ENCODE assay signal across 31 mouse cellular contexts in genomic region chr1:130997441-130997840, GRCm38 (mm10). TPM values are rescaled to one million over a fixed set of nuclear protein-coding genes. Genes with fewer than 3 reads are reported as not detected.
DNase-seq lines count a peak whose midpoint lies in the region; ATAC-seq and TF ChIP-seq lines count a peak whose summit lies in the region.
"Had no signal": no experiment of that assay in that cellular context is flagged by ENCODE, and none has a peak within 500 bp of the region (broad histone marks: within the 10 kb centered on the region; RNA-seq: fewer than 3 reads in every experiment).

No protein-coding gene starts in this region.

- no peak for TF ChIP-seq RAD21 in CH12.LX (IDR thresholded peaks at IDR 0.05; ENCODE audit: low read depth, low read length)

- H3K79me2 ChIP-seq in CH12.LX (replicated peaks; ENCODE audit: control insufficient read depth, extremely low read depth, insufficient read depth, poor library complexity, severe bottlenecking), result no peaks in the 10 kb centered on the region; the same call in 1 of the 2 replicates

- H3K27me3 ChIP-seq in midbrain, embryonic 11.5 days (ENCODE audit: control insufficient read depth, insufficient read depth, low read length), result no peaks in the 10 kb centered on the region
- H3K27me3 ChIP-seq in midbrain, embryonic 10.5 days (ENCODE audit: low read depth, poor library complexity, severe bottlenecking), result no peaks in the 10 kb centered on the region
- H3K27me3 ChIP-seq in CH12.LX (replicated peaks), result no peaks in the 10 kb centered on the region
- no peaks in the 10 kb centered on the region for H3K27me3 ChIP-seq in liver, postnatal 0 days (ENCODE audit: insufficient read depth, low read length)
- H3K27me3 ChIP-seq in forebrain, embryonic 13.5 days, result no peaks in the 10 kb centered on the region
- H3K27me3 ChIP-seq: embryonic facial prominence, embryonic 12.5 days; embryonic facial prominence, embryonic 15.5 days; forebrain, embryonic 15.5 days; Patski had no signal

- 87% methylated on average over 4 of the region's 4 CpGs for WGBS in midbrain, embryonic 11.5 days
- 88% methylated on average over 4 of the region's 4 CpGs for WGBS in midbrain, embryonic 10.5 days
- 62% methylated on average over 4 of the region's 4 CpGs for WGBS in liver, postnatal 0 days (ENCODE audit: insufficient replicate concordance)
- WGBS in forebrain, embryonic 13.5 days, result 86% methylated on average over 4 of the region's 4 CpGs

- dilution Hi-C loops in CH12.LX (cut with MboI; ENCODE audit: extremely low pct_ligation_motif_present, extremely low pct_unique_long_range_greater_than_20kb, low sequenced_read_pairs), result no loop called here

- no peaks in the 10 kb centered on the region for H3K9me3 ChIP-seq in midbrain, embryonic 11.5 days (ENCODE audit: control insufficient read depth, low read length)
- no peaks in the 10 kb centered on the region for H3K9me3 ChIP-seq in midbrain, embryonic 10.5 days (replicated peaks)
- H3K9me3 ChIP-seq in CH12.LX (replicated peaks; ENCODE audit: low read length), result no peaks in the 10 kb centered on the region
- H3K9me3 ChIP-seq in liver, postnatal 0 days (ENCODE audit: low read length), result no peaks in the 10 kb centered on the region
- no peaks in the 10 kb centered on the region for H3K9me3 ChIP-seq in forebrain, embryonic 13.5 days (replicated peaks)
- H3K9me3 ChIP-seq: embryonic facial prominence, embryonic 12.5 days; embryonic facial prominence, embryonic 15.5 days; forebrain, embryonic 15.5 days; G1E had no signal

- in situ Hi-C loops in CH12.LX (cut with MboI; ENCODE audit: low pct_ligation_motif_present, low pct_unique_long_range_greater_than_20kb, low sequenced_read_pairs), result no loop called here

- DNase-seq in midbrain, embryonic 11.5 days (ENCODE audit: low spot score, missing footprints), result peak; percentile 31
- DNase-seq in midbrain, embryonic 10.5 days (ENCODE audit: low spot score), result no peak
- no peak for DNase-seq in CH12.LX (ENCODE audit: extremely low read depth)
- DNase-seq in induced T-regulatory cell, adult 2 months (ENCODE audit: low read depth), result peak; percentile 51
- DNase-seq in liver, postnatal 0 days, result no peak
- DNase-seq: adrenal gland, postnatal 10 days; adrenal gland, postnatal 36 days; cerebellum, adult 18-20 months; cerebellum, adult 9-11 months; cerebellum, postnatal 25 days; gastrocnemius, postnatal 25 days; heart, postnatal 36 days had no signal

- no peak overlapping the region for H3K4me3 ChIP-seq in midbrain, embryonic 11.5 days (ENCODE audit: low read depth, low read length)
- H3K4me3 ChIP-seq in midbrain, embryonic 10.5 days, result no peak overlapping the region
- no peak overlapping the region for H3K4me3 ChIP-seq in CH12.LX (replicated peaks in 1 of 3; ENCODE audit: low read depth in 2 of 3, low read length in 2 of 3, poor library complexity in 1 of 3)
- H3K4me3 ChIP-seq in liver, postnatal 0 days (ENCODE audit: low read depth, low read length), result no peak overlapping the region
- H3K4me3 ChIP-seq in forebrain, embryonic 13.5 days, result no peak overlapping the region
- H3K4me3 ChIP-seq: embryonic facial prominence, embryonic 12.5 days; embryonic facial prominence, embryonic 15.5 days; forebrain, embryonic 15.5 days had no signal

- H3K36me3 ChIP-seq in midbrain, embryonic 11.5 days (ENCODE audit: control insufficient read depth, insufficient read depth, low read length), result no peaks in the 10 kb centered on the region
- H3K36me3 ChIP-seq in midbrain, embryonic 10.5 days, result no peaks in the 10 kb centered on the region
- H3K36me3 ChIP-seq in CH12.LX (replicated peaks in 1 of 2; ENCODE audit: control insufficient read depth in 1 of 2, insufficient read depth in 1 of 2, low read length in 1 of 2), result no peaks in the 10 kb centered on the region
- H3K36me3 ChIP-seq in liver, postnatal 0 days (replicated peaks; ENCODE audit: insufficient read depth, low read length), result no peaks in the 10 kb centered on the region
- H3K36me3 ChIP-seq in forebrain, embryonic 13.5 days (ENCODE audit: poor library complexity, severe bottlenecking), result no peaks in the 10 kb centered on the region
- H3K36me3 ChIP-seq: embryonic facial prominence, embryonic 12.5 days; embryonic facial prominence, embryonic 15.5 days; forebrain, embryonic 15.5 days; G1E had no signal

- ATAC-seq in midbrain, embryonic 11.5 days (ENCODE audit: low FRiP score), result no peak
- no peak for ATAC-seq in liver, postnatal 0 days
- no peak for ATAC-seq in forebrain, embryonic 13.5 days
- ATAC-seq: forebrain, embryonic 15.5 days; hindbrain, postnatal 0 days; Patski had no signal

- H3K9ac ChIP-seq in midbrain, embryonic 11.5 days (ENCODE audit: low read length), result no peak overlapping the region
- no peak overlapping the region for H3K9ac ChIP-seq in CH12.LX (ENCODE audit: insufficient read depth, low read depth)
- H3K9ac ChIP-seq in liver, postnatal 0 days (replicated peaks), result no peak overlapping the region
- H3K9ac ChIP-seq in forebrain, embryonic 13.5 days, result no peak overlapping the region
- H3K9ac ChIP-seq: embryonic facial prominence, embryonic 12.5 days; embryonic facial prominence, embryonic 15.5 days; forebrain, embryonic 15.5 days; hindbrain, embryonic 14.5 days had no signal

- no peaks in the 10 kb centered on the region; the same call in 1 of the 2 replicates for H3K4me1 ChIP-seq in midbrain, embryonic 11.5 days (ENCODE audit: control insufficient read depth, insufficient read depth, low read length)
- peaks cover 5% of the 10 kb centered on the region; the same call in 1 of the 2 replicates for H3K4me1 ChIP-seq in midbrain, embryonic 10.5 days
- H3K4me1 ChIP-seq in CH12.LX (ENCODE audit: control insufficient read depth in 1 of 2, insufficient read depth in 2 of 2), result peaks cover 39 to 92% of the 10 kb centered on the region in 2 experiments
- H3K4me1 ChIP-seq in liver, postnatal 0 days (ENCODE audit: insufficient read depth), result 0 out of 2 replicates have a peak, but pooled peaks cover 4% of the 10 kb centered on the region
- no peaks in the 10 kb centered on the region for H3K4me1 ChIP-seq in forebrain, embryonic 13.5 days
- H3K4me1 ChIP-seq: embryonic facial prominence, embryonic 12.5 days; embryonic facial prominence, embryonic 15.5 days; forebrain, embryonic 15.5 days had no signal

- TF ChIP-seq POLR2A in CH12.LX (IDR thresholded peaks at IDR 0.05; ENCODE audit: low read depth, low read length), result no peak

- no peak overlapping the region for H3K27ac ChIP-seq in midbrain, embryonic 11.5 days (ENCODE audit: low read depth, low read length)
- no peak overlapping the region for H3K27ac ChIP-seq in midbrain, embryonic 10.5 days (replicated peaks)
- no peak overlapping the region for H3K27ac ChIP-seq in CH12.LX (ENCODE audit: insufficient read depth, low read depth)
- no peak overlapping the region for H3K27ac ChIP-seq in liver, postnatal 0 days (ENCODE audit: low read depth)
- no peak overlapping the region for H3K27ac ChIP-seq in forebrain, embryonic 13.5 days
- H3K27ac ChIP-seq: embryonic facial prominence, embryonic 12.5 days; embryonic facial prominence, embryonic 15.5 days; forebrain, embryonic 15.5 days; hindbrain, embryonic 14.5 days; hindbrain, postnatal 0 days had no signal

- no peak overlapping the region for H3K4me2 ChIP-seq in midbrain, embryonic 11.5 days
- H3K4me2 ChIP-seq in CH12.LX (ENCODE audit: insufficient read depth, low read depth, poor library complexity, severe bottlenecking), result no peak overlapping the region
- H3K4me2 ChIP-seq in liver, postnatal 0 days (ENCODE audit: low read depth, low read length), result no peak overlapping the region
- no peak overlapping the region for H3K4me2 ChIP-seq in forebrain, embryonic 13.5 days
- H3K4me2 ChIP-seq: embryonic facial prominence, embryonic 12.5 days; embryonic facial prominence, embryonic 15.5 days; forebrain, embryonic 15.5 days; heart, embryonic 11.5 days; hindbrain, embryonic 14.5 days had no signal

- TF ChIP-seq CTCF in CH12.LX (conservative IDR thresholded peaks at IDR 0.05 in 1 of 2, IDR thresholded peaks at IDR 0.05 in 1 of 2; ENCODE audit: low read depth in 2 of 2, low read length in 2 of 2), result no peak
- no peak for TF ChIP-seq CTCF in liver, postnatal 0 days (IDR thresholded peaks at IDR 0.05; ENCODE audit: low read depth)

- TF ChIP-seq EP300 in CH12.LX (IDR thresholded peaks at IDR 0.05; ENCODE audit: low read length), result peak; percentile 24; the same call in 1 of the 2 replicates
- no peak for TF ChIP-seq EP300 in liver, postnatal 0 days (IDR thresholded peaks at IDR 0.05; ENCODE audit: low read depth)

TF ChIP-seq in CH12.LX, 34 proteins besides CTCF, POLR2A, EP300 and RAD21 (continues in another document):
- TF ChIP-seq PAX5 (IDR thresholded peaks at IDR 0.05; ENCODE audit: low read length) (no peak), MEF2A (IDR thresholded peaks at IDR 0.05; ENCODE audit: borderline replicate concordance, low read depth, low read length) (no peak), NELFE (IDR thresholded peaks at IDR 0.05; ENCODE audit: low read depth, low read length) (no peak), SIN3A (IDR thresholded peaks at IDR 0.05; ENCODE audit: low read length) (no peak), ZNF384 (IDR thresholded peaks at IDR 0.05; ENCODE audit: low read depth, low read length) (no peak), MXI1 (IDR thresholded peaks at IDR 0.05; ENCODE audit: low read depth, low read length) (no peak), MAZ (IDR thresholded peaks at IDR 0.05; ENCODE audit: low read depth, low read length) (no peak), IRF4 (IDR thresholded peaks at IDR 0.05; ENCODE audit: low read depth, low read length) (peak; percentile 23; the same call in 1 of the 2 replicates), MYC (IDR thresholded peaks at IDR 0.05; ENCODE audit: low read depth, low read length) (no peak)

RNA-seq across cellular contexts. Expression of gene Il10, which starts 22.2 kb away (rescaled TPM):
- polyA plus RNA-seq in midbrain, embryonic 11.5 days (2014; fragmentation: Nextera tagmentation; extraction: Ambion mirVana), result not detected in 2 replicates
- not detected in 2 replicates for polyA plus RNA-seq in midbrain, embryonic 10.5 days (2016; fragmentation: Nextera tagmentation; extraction: Ambion mirVana)
- 389 and 399 TPM in 2 replicates for total RNA-seq in CH12.LX (2012; rRNA removed)
- total RNA-seq in CH12.LX (2014; rRNA removed), result 903 and 969 TPM in 2 replicates
- polyA plus RNA-seq in CH12.LX (2012; ENCODE audit: insufficient read length, low read depth), result 236 and 284 TPM in 2 replicates
- 0.19 TPM in 1 of 2 replicates, not detected in the other for polyA plus RNA-seq in liver, postnatal 0 days (2015; fragmentation: Nextera tagmentation; extraction: Ambion mirVana)
- not detected in 2 replicates for polyA plus RNA-seq in forebrain, embryonic 13.5 days (2015; fragmentation: Nextera tagmentation; extraction: Ambion mirVana)
- total RNA-seq: adrenal gland, adult 18-20 months; adrenal gland, postnatal 10 days; adrenal gland, postnatal 36 days; common myeloid progenitor, adult 5-6 weeks; G1E; gastrocnemius, adult 8-10 months; gastrocnemius, postnatal 25 days; heart, adult 8-10 months; heart, postnatal 36 days; hindbrain, postnatal 0 days had no signal
- polyA plus RNA-seq: embryonic facial prominence, embryonic 12.5 days; embryonic facial prominence, embryonic 15.5 days; forebrain, embryonic 11.5 days; forebrain, embryonic 15.5 days; G1E; gonadal fat pad, adult 2 months; heart, embryonic 11.5 days; heart, embryonic 14.5 days; heart, postnatal 0 days; hindbrain, embryonic 11.5 days; hindbrain, embryonic 14.5 days; hindbrain, postnatal 0 days; intestine, embryonic 14.5 days had no signal

RNA-seq across cellular contexts. Expression of gene Il19, which starts 57.5 kb away (rescaled TPM):
- polyA plus RNA-seq in midbrain, embryonic 11.5 days (2014; fragmentation: Nextera tagmentation; extraction: Ambion mirVana), result not detected in 2 replicates
- 0.14 TPM in 1 of 2 replicates, not detected in the other for polyA plus RNA-seq in midbrain, embryonic 10.5 days (2016; fragmentation: Nextera tagmentation; extraction: Ambion mirVana)
- total RNA-seq in CH12.LX (2012; rRNA removed), result 0.21 TPM in 1 of 2 replicates, not detected in the other
- total RNA-seq in CH12.LX (2014; rRNA removed), result 0.38 and 0.39 TPM in 2 replicates
- not detected in 2 replicates for polyA plus RNA-seq in CH12.LX (2012; ENCODE audit: insufficient read length, low read depth)
- not detected in 2 replicates for polyA plus RNA-seq in liver, postnatal 0 days (2015; fragmentation: Nextera tagmentation; extraction: Ambion mirVana)
- polyA plus RNA-seq in forebrain, embryonic 13.5 days (2015; fragmentation: Nextera tagmentation; extraction: Ambion mirVana), result not detected in 2 replicates
- total RNA-seq: adrenal gland, adult 18-20 months; adrenal gland, postnatal 10 days; adrenal gland, postnatal 36 days; common myeloid progenitor, adult 5-6 weeks; G1E; gastrocnemius, postnatal 25 days; heart, adult 8-10 months; heart, postnatal 36 days had no signal
- polyA plus RNA-seq: embryonic facial prominence, embryonic 15.5 days; forebrain, embryonic 11.5 days; forebrain, embryonic 15.5 days; G1E; gonadal fat pad, adult 2 months; heart, embryonic 11.5 days; heart, embryonic 14.5 days; heart, postnatal 0 days; hindbrain, embryonic 11.5 days; hindbrain, embryonic 14.5 days; intestine, embryonic 14.5 days had no signal

Comparison
In these comparisons a context has a peak if more than half of its experiments do, and no peak if none do; other contexts are left out.
1. DNase-seq: peak in midbrain, embryonic 11.5 days (single experiment) and induced T-regulatory cell, adult 2 months (single experiment); none in midbrain, embryonic 10.5 days (single experiment), CH12.LX (single experiment) and liver, postnatal 0 days (single experiment).
2. RNA of gene Il10, which starts 22.2 kb away (polyA plus RNA-seq): 236 to 284 TPM in CH12.LX; 0.19 TPM in liver, postnatal 0 days, not detected in midbrain, embryonic 11.5 days, not detected in midbrain, embryonic 10.5 days and not detected in forebrain, embryonic 13.5 days; every median in the first group is over 100 times any median in the second.